Mouse (Mus musculus): ENCODE data around the gene Pnliprp2. TPM values are rescaled to one million over a fixed set of nuclear protein-coding genes. Genes with fewer than 3 reads are reported as not detected.

Gene Pnliprp2
- polyA plus RNA-seq, 1 experiment from 2014 or later, result not detected

GRCm38 (mm10) chr19:58750822-58751221 lies 8.7 kb upstream of the Pnliprp2 start:
- ATAC-seq (ENCODE audit: insufficient number of reproducible peaks, insufficient read depth, low FRiP score, low TSS enrichment, low read depth), result no peak
- Histone ChIP-seq H3K9ac (no peak overlapping the region), H3K27ac (no peak overlapping the region), H3K4me2 (no peak overlapping the region), H3K36me3 (no peaks in the 10 kb centered on the region), H3K27me3 (no peaks in the 10 kb centered on the region), H3K4me3 (no peak overlapping the region), H3K4me1 (no peaks in the 10 kb centered on the region), H3K9me3 (no peaks in the 10 kb centered on the region)
- 54% methylated on average over 2 of the region's 2 CpGs for WGBS

GRCm38 (mm10) chr19:58751504-58751903 lies 8.0 kb upstream of the Pnliprp2 start:
- Histone ChIP-seq H3K9ac (no peak overlapping the region), H3K4me1 (no peaks in the 10 kb centered on the region), H3K4me3 (no peak overlapping the region), H3K9me3 (no peaks in the 10 kb centered on the region), H3K27me3 (no peaks in the 10 kb centered on the region), H3K36me3 (no peaks in the 10 kb centered on the region), H3K4me2 (no peak overlapping the region), H3K27ac (no peak overlapping the region)
- 64% methylated on average over 2 of the region's 2 CpGs for WGBS
- ATAC-seq (ENCODE audit: insufficient number of reproducible peaks, insufficient read depth, low FRiP score, low TSS enrichment, low read depth), result no peak

GRCm38 (mm10) chr19:58758871-58759270 lies 648 bp upstream of the Pnliprp2 start:
- no peak overlapping the region for H3K9ac ChIP-seq
- H3K27ac ChIP-seq, result no peak overlapping the region
- no peaks in the 10 kb centered on the region for H3K36me3 ChIP-seq
- H3K27me3 ChIP-seq, result no peaks in the 10 kb centered on the region; the same call in 1 of the 2 replicates
- no peak for ATAC-seq (ENCODE audit: insufficient number of reproducible peaks, insufficient read depth, low FRiP score, low TSS enrichment, low read depth)
- H3K4me3 ChIP-seq, result no peak overlapping the region
- peaks cover 7% of the 10 kb centered on the region; the same call in 1 of the 2 replicates for H3K4me1 ChIP-seq
- H3K4me2 ChIP-seq, result no peak overlapping the region
- no peaks in the 10 kb centered on the region for H3K9me3 ChIP-seq
- 98% methylated on average over 4 of the region's 4 CpGs for WGBS

GRCm38 (mm10) chr19:58762316-58762715 lies 2.8 kb downstream of the Pnliprp2 start:
- H3K27me3 ChIP-seq, result no peaks in the 10 kb centered on the region; the same call in 1 of the 2 replicates
- no peak overlapping the region for H3K27ac ChIP-seq
- no peaks in the 10 kb centered on the region for H3K36me3 ChIP-seq
- ATAC-seq (ENCODE audit: insufficient number of reproducible peaks, insufficient read depth, low FRiP score, low TSS enrichment, low read depth), result 0 out of 2 replicates have a peak, but pooled peaks have one; percentile 28
- H3K4me1 ChIP-seq, result peaks cover 16% of the 10 kb centered on the region; the same call in 1 of the 2 replicates
- 17% methylated on average over 6 of the region's 6 CpGs for WGBS
- H3K9ac ChIP-seq, result no peak overlapping the region
- no peaks in the 10 kb centered on the region for H3K9me3 ChIP-seq
- no peak overlapping the region for H3K4me2 ChIP-seq
- H3K4me3 ChIP-seq, result no peak overlapping the region

- no peaks in the 10 kb centered on the region for H3K36me3 ChIP-seq
- no peaks in the 10 kb centered on the region for H3K9me3 ChIP-seq
- peak overlapping the region; percentile 34 for H3K4me2 ChIP-seq
- no peak overlapping the region for H3K9ac ChIP-seq
- no peak overlapping the region for H3K4me3 ChIP-seq
- H3K4me1 ChIP-seq, result peaks cover 16% of the 10 kb centered on the region; the same call in 1 of the 2 replicates
- ATAC-seq (ENCODE audit: insufficient number of reproducible peaks, insufficient read depth, low FRiP score, low TSS enrichment, low read depth), result no peak
- no peaks in the 10 kb centered on the region; the same call in 1 of the 2 replicates for H3K27me3 ChIP-seq
- WGBS, result 9% methylated on average over 12 of the region's 12 CpGs
- H3K27ac ChIP-seq, result no peak overlapping the region
Measured at GRCm38 (mm10) chr19:58762848-58763541, 3.5 kb downstream of the Pnliprp2 start.

GRCm38 (mm10) chr19:58767329-58767728 lies 7.8 kb downstream of the Pnliprp2 start:
- no peak for ATAC-seq (ENCODE audit: insufficient number of reproducible peaks, insufficient read depth, low FRiP score, low TSS enrichment, low read depth)
- WGBS, result 70% methylated on average over 6 of the region's 6 CpGs
- H3K27ac ChIP-seq, result no peak overlapping the region
- no peak overlapping the region for H3K4me3 ChIP-seq
- H3K9ac ChIP-seq, result no peak overlapping the region
- H3K27me3 ChIP-seq, result no peaks in the 10 kb centered on the region; the same call in 1 of the 2 replicates
- H3K4me1 ChIP-seq, result peaks cover 16% of the 10 kb centered on the region; the same call in 1 of the 2 replicates
- H3K9me3 ChIP-seq, result no peaks in the 10 kb centered on the region
- H3K4me2 ChIP-seq, result no peak overlapping the region
- H3K36me3 ChIP-seq, result no peaks in the 10 kb centered on the region

- Histone ChIP-seq H3K27ac (no peak overlapping the region), H3K4me3 (no peak overlapping the region), H3K9me3 (no peaks in the 10 kb centered on the region), H3K4me2 (no peak overlapping the region), H3K27me3 (no peaks in the 10 kb centered on the region), H3K4me1 (no peaks in the 10 kb centered on the region), H3K36me3 (no peaks in the 10 kb centered on the region), H3K9ac (no peak overlapping the region)
- 72% methylated on average over 5 of the region's 5 CpGs for WGBS
- ATAC-seq (ENCODE audit: insufficient number of reproducible peaks, insufficient read depth, low FRiP score, low TSS enrichment, low read depth), result no peak
Measured at GRCm38 (mm10) chr19:58776461-58776860, 16.9 kb downstream of the Pnliprp2 start.

- Histone ChIP-seq H3K4me2 (no peak overlapping the region), H3K9ac (no peak overlapping the region), H3K4me1 (peaks cover 2% of the 10 kb centered on the region; the same call in 1 of the 2 replicates), H3K27ac (no peak overlapping the region), H3K4me3 (no peak overlapping the region), H3K27me3 (no peaks in the 10 kb centered on the region), H3K36me3 (no peaks in the 10 kb centered on the region), H3K9me3 (no peaks in the 10 kb centered on the region)
- no peak for ATAC-seq (ENCODE audit: insufficient number of reproducible peaks, insufficient read depth, low FRiP score, low TSS enrichment, low read depth)
- WGBS, result 55% methylated on average over 4 of the region's 4 CpGs
Measured at GRCm38 (mm10) chr19:58781566-58781965, 22.0 kb downstream of the Pnliprp2 start.

- H3K4me1 ChIP-seq, result peaks cover 2% of the 10 kb centered on the region; the same call in 1 of the 2 replicates
- no peak overlapping the region for H3K4me3 ChIP-seq
- 50% methylated on average over 7 of the region's 7 CpGs for WGBS
Measured at GRCm38 (mm10) chr19:58783938-58784337, 24.4 kb downstream of the Pnliprp2 start.

GRCm38 (mm10) chr19:58789194-58789593 lies 29.7 kb downstream of the Pnliprp2 start:
- Histone ChIP-seq H3K36me3 (no peaks in the 10 kb centered on the region), H3K9ac (no peak overlapping the region), H3K4me2 (no peak overlapping the region), H3K27ac (no peak overlapping the region), H3K9me3 (no peaks in the 10 kb centered on the region), H3K27me3 (no peaks in the 10 kb centered on the region), H3K4me1 (0 out of 2 replicates have a peak, but pooled peaks cover 1% of the 10 kb centered on the region), H3K4me3 (no peak overlapping the region)
- no peak for ATAC-seq (ENCODE audit: insufficient number of reproducible peaks, insufficient read depth, low FRiP score, low TSS enrichment, low read depth)
- WGBS, result 80% methylated on average over 11 of the region's 11 CpGs

More at GRCm38 (mm10) chr19:58783938-58784337, 24.4 kb downstream of the Pnliprp2 start:
- no peaks in the 10 kb centered on the region for H3K27me3 ChIP-seq
- no peak overlapping the region for H3K9ac ChIP-seq
- H3K27ac ChIP-seq, result no peak overlapping the region
- ATAC-seq (ENCODE audit: insufficient number of reproducible peaks, insufficient read depth, low FRiP score, low TSS enrichment, low read depth), result no peak
- H3K36me3 ChIP-seq, result no peaks in the 10 kb centered on the region
- no peaks in the 10 kb centered on the region for H3K9me3 ChIP-seq
- H3K4me2 ChIP-seq, result no peak overlapping the region

GRCm38 (mm10) chr19:58794284-58794683 lies 34.8 kb downstream of the Pnliprp2 start, which contains the start of gene 1700019N19Rik:
1700019N19Rik (minus strand) TSS chr19:58794461.
- Histone ChIP-seq H3K4me2 (no peak within 1 kb of the TSS), H3K27me3 (no peaks in the 10 kb centered on the region), H3K4me3 (no peak within 1 kb of the TSS), H3K4me1 (0 out of 2 replicates have a peak, but pooled peaks cover 9% of the 10 kb centered on the region), H3K36me3 (peaks cover 3% of the 10 kb centered on the region), H3K9ac (no peak within 1 kb of the TSS), H3K27ac (no peak within 1 kb of the TSS), H3K9me3 (no peaks in the 10 kb centered on the region)
- no peak for ATAC-seq (ENCODE audit: insufficient number of reproducible peaks, insufficient read depth, low FRiP score, low TSS enrichment, low read depth)
- WGBS, result 43% methylated on average over 10 of the region's 10 CpGs

GRCm38 (mm10) chr19:58795114-58795669 lies 35.7 kb downstream of the Pnliprp2 start:
- Histone ChIP-seq H3K27me3 (no peaks in the 10 kb centered on the region), H3K4me3 (no peak overlapping the region), H3K9ac (no peak overlapping the region), H3K4me1 (0 out of 2 replicates have a peak, but pooled peaks cover 9% of the 10 kb centered on the region), H3K36me3 (peaks cover 7% of the 10 kb centered on the region), H3K9me3 (no peaks in the 10 kb centered on the region), H3K27ac (no peak overlapping the region), H3K4me2 (no peak overlapping the region)
- WGBS, result 76% methylated on average over 12 of the region's 12 CpGs
- ATAC-seq (ENCODE audit: insufficient number of reproducible peaks, insufficient read depth, low FRiP score, low TSS enrichment, low read depth), result no peak
